Mouse (Mus musculus) lung, postnatal 0 days (tissue): ENCODE results near the gene Vnn3. TPM values are rescaled to one million over a fixed set of nuclear protein-coding genes. Genes with fewer than 3 reads are reported as not detected.

Source experiments
- ATAC-seq: fragments of 200-750 bp; cut with Nextera tagmentation; 2 replicates; pipeline ENCODE4 v1.8.0; 2017; ENCODE audit warnings: moderate library complexity
- DNase-seq: peaks from one replicate; pipeline ENCODE4 v3.0.0-alpha.2; 2016; ENCODE audit warnings: low spot score
- H3K27ac ChIP-seq: fragments of 300-500 bp; sonication (generic); 2 replicates; pipeline ENCODE4 v1.5.1; 2014; ENCODE audit warnings: antibody characterized with exemption, mild to moderate bottlenecking, low read length, mixed read lengths
- H3K27me3 ChIP-seq: fragments of 300-500 bp; sonication (generic); replicated peaks from 2 replicates; pipeline ENCODE4 v1.6.1; 2014; ENCODE audit warnings: low read length, mixed read lengths; ENCODE audit not compliant: insufficient read depth
- H3K36me3 ChIP-seq: fragments of 300-500 bp; sonication (generic); 2 replicates; pipeline ENCODE4 v1.6.1; 2014; ENCODE audit warnings: low read length, mixed read lengths; ENCODE audit not compliant: insufficient read depth
- H3K4me1 ChIP-seq: fragments of 300-500 bp; sonication (generic); 2 replicates; pipeline ENCODE4 v1.6.1; 2014; ENCODE audit warnings: antibody characterized with exemption, low read depth, low read length, mixed read lengths; ENCODE audit not compliant: insufficient read depth
- H3K4me2 ChIP-seq: fragments of 300-500 bp; sonication (generic); replicated peaks from 2 replicates; pipeline ENCODE4 v1.6.1; 2014; ENCODE audit warnings: low read depth, mild to moderate bottlenecking, low read length, moderate library complexity, mixed read lengths
- H3K4me3 ChIP-seq: fragments of 300-500 bp; sonication (generic); 2 replicates; pipeline ENCODE4 v1.5.1; 2014; ENCODE audit warnings: low read depth, low read length
- H3K9ac ChIP-seq: fragments of 300-500 bp; sonication (generic); replicated peaks from 2 replicates; pipeline ENCODE4 v1.6.1; 2014; ENCODE audit warnings: low read depth, mild to moderate bottlenecking
- H3K9me3 ChIP-seq: fragments of 300-500 bp; sonication (generic); 2 replicates; pipeline ENCODE4 v1.6.1; 2016; ENCODE audit warnings: low read length, mixed read lengths
- CTCF ChIP-seq: IDR thresholded peaks from 2 replicates; pipeline ENCODE4 v1.5.1; 2016; ENCODE audit warnings: antibody characterized with exemption, mild to moderate bottlenecking
- EP300 ChIP-seq: IDR thresholded peaks from 2 replicates; pipeline ENCODE4 v1.6.1; 2016; ENCODE audit warnings: antibody characterized with exemption, mild to moderate bottlenecking, control low read depth
- WGBS: fragments of 180-500 bp; shearing (Covaris S2); extraction: QIAGEN DNeasy Blood & Tissue Kit; methylation state at CpG from one replicate; pipeline ENCODE4 v1.1.7; 2014; 5-methylcytosine and 5-hydroxymethylcytosine counted together
- polyA plus RNA-seq: library from polyadenylated mRNA; unstranded; fragments of >200 nt; fragmentation: Nextera tagmentation; extraction: Ambion mirVana; gene quantifications from 2 replicates; pipeline ENCODE4 v1.2.1, GENCODE M21; 2015

Vnn3 gene
- polyA plus RNA-seq, 1 experiment from 2014 or later, result 18.5 TPM

GRCm38 (mm10) chr10:23905661-23906060, 54.4 kb downstream of the Vnn3 start:
- TF ChIP-seq CTCF (no peak), EP300 (no peak)
- Histone ChIP-seq H3K9ac (no peak overlapping the region), H3K4me2 (no peak overlapping the region), H3K36me3 (no peaks in the 10 kb centered on the region), H3K27ac (no peak overlapping the region), H3K27me3 (no peaks in the 10 kb centered on the region), H3K4me3 (no peak overlapping the region), H3K9me3 (no peaks in the 10 kb centered on the region), H3K4me1 (no peaks in the 10 kb centered on the region)
- ATAC-seq (no peak), DNase-seq (no peak)
- WGBS, result 85% methylated on average over 1 of the region's 1 CpGs

Other genes with a start within 250 kb of the Vnn3 start
- gene Rps12, start 64.2 kb upstream of the Vnn3 start, polyA plus RNA-seq, result 142 and 152 TPM in 2 replicates
- 8.3 and 9.9 TPM in 2 replicates for gene Slc18b1, start 54.5 kb upstream of the Vnn3 start, polyA plus RNA-seq
- gene Vnn1, start 43.2 kb downstream of the Vnn3 start, polyA plus RNA-seq, result 45.4 and 67.5 TPM in 2 replicates
- gene Taar1, start 68.9 kb downstream of the Vnn3 start, polyA plus RNA-seq, result not detected in 2 replicates
- gene Taar2, start 87.1 kb downstream of the Vnn3 start, polyA plus RNA-seq, result 0.16 TPM in 1 of 2 replicates, not detected in the other
- gene Taar3, start 98.1 kb downstream of the Vnn3 start, polyA plus RNA-seq, result not detected in 2 replicates
- gene Taar4, start 109.0 kb downstream of the Vnn3 start, polyA plus RNA-seq, result not detected in 2 replicates
- not detected in 2 replicates for gene Taar5, start 119.2 kb downstream of the Vnn3 start, polyA plus RNA-seq
- gene Taar6, start 134.2 kb downstream of the Vnn3 start, polyA plus RNA-seq, result not detected in 2 replicates
- gene Taar7a, start 142.0 kb downstream of the Vnn3 start, polyA plus RNA-seq, result not detected in 2 replicates
- not detected in 2 replicates for gene Taar7b, start 148.5 kb downstream of the Vnn3 start, polyA plus RNA-seq
- gene Taar7d, start 175.8 kb downstream of the Vnn3 start, polyA plus RNA-seq, result not detected in 2 replicates
- gene Taar7e, start 186.2 kb downstream of the Vnn3 start, polyA plus RNA-seq, result not detected in 2 replicates
- gene Taar7f, start 198.0 kb downstream of the Vnn3 start, polyA plus RNA-seq, result not detected in 2 replicates
- not detected in 2 replicates for gene Taar8a, start 225.0 kb downstream of the Vnn3 start, polyA plus RNA-seq
- gene Taar8b, start 240.8 kb downstream of the Vnn3 start, polyA plus RNA-seq, result not detected in 2 replicates